Mouse (Mus musculus): Measurements from ENCODE around the gene Olfr281. TPM values are rescaled to one million over a fixed set of nuclear protein-coding genes. Genes with fewer than 3 reads are reported as not detected.

Gene Olfr281
- polyA plus RNA-seq, 1 experiment from 2014 or later = not detected

- no peak overlapping the region for H3K4me2 ChIP-seq (replicated peaks; ENCODE audit: low read depth, low read length)
- no peak overlapping the region for H3K27ac ChIP-seq (ENCODE audit: low read depth, low read length)
- WGBS = 85% methylated on average over 17 of the region's 17 CpGs
- H3K36me3 ChIP-seq (ENCODE audit: control insufficient read depth, insufficient read depth, low read length) = no peaks in the 10 kb centered on the region
- no peaks in the 10 kb centered on the region for H3K27me3 ChIP-seq (ENCODE audit: control insufficient read depth, insufficient read depth, low read length)
- no peaks in the 10 kb centered on the region for H3K9me3 ChIP-seq (ENCODE audit: control insufficient read depth, low read length)
- DNase-seq (ENCODE audit: low spot score) (no peak), ATAC-seq (ENCODE audit: low FRiP score) (no peak)
- H3K4me3 ChIP-seq (ENCODE audit: low read depth, low read length) = no peak overlapping the region
- H3K9ac ChIP-seq (ENCODE audit: low read depth, low read length) = no peak overlapping the region
- no peaks in the 10 kb centered on the region for H3K4me1 ChIP-seq (replicated peaks; ENCODE audit: control insufficient read depth, insufficient read depth, low read length)
Measured at GRCm38 (mm10) chr15:98497631-98498030, 45.2 kb downstream of the Olfr281 start.

DNA sequence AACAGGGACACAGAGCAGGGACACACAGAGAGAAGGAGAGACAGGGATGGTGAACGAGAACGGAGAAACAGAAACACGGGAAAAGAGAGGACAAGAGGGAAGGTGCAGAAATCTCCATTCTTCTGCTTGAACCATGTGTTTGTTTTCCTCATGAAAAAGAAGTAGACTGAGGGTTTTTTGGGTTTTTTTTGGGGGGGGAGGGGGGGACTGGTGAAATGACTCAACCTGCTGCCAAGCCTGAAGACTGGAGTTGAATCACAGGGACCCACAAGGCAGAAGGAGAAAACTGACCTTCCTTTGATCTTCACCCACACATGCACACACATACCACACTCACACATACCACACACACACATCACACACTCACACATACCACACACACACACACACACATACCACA is 50.9 kb downstream of the Olfr281 start:
- no peaks in the 10 kb centered on the region for H3K9me3 ChIP-seq (ENCODE audit: control insufficient read depth, low read length)
- H3K4me2 ChIP-seq (replicated peaks; ENCODE audit: low read depth, low read length) = no peak overlapping the region
- H3K27ac ChIP-seq (ENCODE audit: low read depth, low read length) = no peak overlapping the region
- DNase-seq (ENCODE audit: low spot score) (no peak), ATAC-seq (ENCODE audit: low FRiP score) (no peak)
- no peaks in the 10 kb centered on the region for H3K4me1 ChIP-seq (replicated peaks; ENCODE audit: control insufficient read depth, insufficient read depth, low read length)
- H3K27me3 ChIP-seq (ENCODE audit: control insufficient read depth, insufficient read depth, low read length) = no peaks in the 10 kb centered on the region
- H3K4me3 ChIP-seq (ENCODE audit: low read depth, low read length) = no peak overlapping the region
- WGBS = 90% methylated on average over 3 of the region's 3 CpGs
- no peaks in the 10 kb centered on the region for H3K36me3 ChIP-seq (ENCODE audit: control insufficient read depth, insufficient read depth, low read length)
- H3K9ac ChIP-seq (ENCODE audit: low read depth, low read length) = no peak overlapping the region

- no peak for ATAC-seq (ENCODE audit: low FRiP score)
- Histone ChIP-seq H3K27me3 (ENCODE audit: control insufficient read depth, insufficient read depth, low read length) (no peaks in the 10 kb centered on the region), H3K36me3 (ENCODE audit: control insufficient read depth, insufficient read depth, low read length) (no peaks in the 10 kb centered on the region), H3K4me2 (replicated peaks; ENCODE audit: low read depth, low read length) (no peak overlapping the region), H3K9ac (ENCODE audit: low read depth, low read length) (no peak overlapping the region), H3K27ac (ENCODE audit: low read depth, low read length) (no peak overlapping the region), H3K4me3 (ENCODE audit: low read depth, low read length) (no peak overlapping the region), H3K9me3 (ENCODE audit: control insufficient read depth, low read length) (no peaks in the 10 kb centered on the region), H3K4me1 (replicated peaks; ENCODE audit: control insufficient read depth, insufficient read depth, low read length) (no peaks in the 10 kb centered on the region)
- peak; percentile 84 for DNase-seq (ENCODE audit: low spot score)
- 17% methylated on average over 18 of the region's 18 CpGs for WGBS
Measured at GRCm38 (mm10) chr15:98504514-98504913, 52.1 kb downstream of the Olfr281 start.

DNA sequence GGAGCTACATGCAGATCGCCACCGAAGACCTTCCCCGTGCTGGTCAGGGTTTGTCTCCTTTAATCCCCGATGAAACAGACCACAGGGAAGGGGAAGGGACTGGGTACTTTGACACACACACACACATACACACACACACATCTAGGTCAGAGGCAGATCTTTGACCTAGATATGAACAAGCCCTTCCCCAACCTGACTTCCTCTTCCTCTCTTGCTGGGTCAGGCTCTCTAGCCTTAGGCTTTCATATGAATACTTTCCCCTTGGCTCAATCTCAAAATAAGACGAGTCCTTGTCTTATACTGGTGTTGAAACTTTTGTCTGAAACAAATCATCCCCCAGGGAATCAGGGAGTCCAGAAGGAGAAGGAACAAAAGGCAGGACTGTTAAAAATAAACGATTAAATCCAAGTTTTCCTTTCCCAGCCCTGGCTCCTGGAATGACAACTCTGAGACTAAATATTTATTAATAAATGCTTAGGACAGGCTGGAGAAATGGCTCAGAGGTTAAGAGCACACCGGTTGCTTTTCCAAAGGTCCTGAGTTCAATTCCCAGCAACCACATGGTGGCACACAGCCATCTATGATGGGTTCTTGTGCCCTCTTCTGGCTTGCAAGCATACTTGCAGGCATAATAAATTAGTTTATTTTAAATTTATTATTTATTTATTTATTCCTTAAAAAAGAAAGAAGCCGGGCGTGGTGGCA is 54.0 kb downstream of the Olfr281 start:
- no peak for ATAC-seq (ENCODE audit: low FRiP score)
- 82% methylated on average over 9 of the region's 9 CpGs for WGBS

DNA sequence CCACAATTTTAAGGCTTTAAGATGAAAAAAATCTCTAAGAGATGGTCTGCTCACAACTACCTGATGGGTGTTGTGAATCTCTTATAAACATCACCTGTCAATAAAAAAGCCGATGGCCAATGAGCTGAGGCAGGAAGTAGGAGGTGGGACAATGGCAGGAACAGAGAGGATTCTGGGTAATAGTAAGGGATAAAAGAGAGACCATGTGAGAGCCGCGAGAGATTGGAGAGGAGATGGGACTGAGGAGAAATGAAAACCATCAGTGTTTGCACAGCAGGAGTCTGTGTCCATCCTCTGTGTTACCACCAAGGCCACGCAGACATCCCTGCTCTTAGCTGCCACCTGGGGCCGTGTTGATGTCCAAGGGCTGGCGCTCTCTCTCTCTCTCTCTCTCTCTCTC is 54.9 kb downstream of the Olfr281 start:
- no peak overlapping the region for H3K4me3 ChIP-seq (ENCODE audit: low read depth, low read length)
- no peak overlapping the region for H3K27ac ChIP-seq (ENCODE audit: low read depth, low read length)
- H3K9me3 ChIP-seq (ENCODE audit: control insufficient read depth, low read length) = no peaks in the 10 kb centered on the region
- no peak overlapping the region for H3K9ac ChIP-seq (ENCODE audit: low read depth, low read length)
- H3K27me3 ChIP-seq (ENCODE audit: control insufficient read depth, insufficient read depth, low read length) = no peaks in the 10 kb centered on the region
- no peak overlapping the region for H3K4me2 ChIP-seq (replicated peaks; ENCODE audit: low read depth, low read length)
- no peak for DNase-seq (ENCODE audit: low spot score)
- H3K36me3 ChIP-seq (ENCODE audit: control insufficient read depth, insufficient read depth, low read length) = no peaks in the 10 kb centered on the region
- no peak for ATAC-seq (ENCODE audit: low FRiP score)
- WGBS = 90% methylated on average over 5 of the region's 6 CpGs
- no peaks in the 10 kb centered on the region for H3K4me1 ChIP-seq (replicated peaks; ENCODE audit: control insufficient read depth, insufficient read depth, low read length)

More for the DNA sequence above, 54.0 kb downstream of the Olfr281 start:
- Histone ChIP-seq H3K27me3 (ENCODE audit: control insufficient read depth, insufficient read depth, low read length) (no peaks in the 10 kb centered on the region), H3K27ac (ENCODE audit: low read depth, low read length) (no peak overlapping the region), H3K9ac (ENCODE audit: low read depth, low read length) (no peak overlapping the region), H3K4me1 (replicated peaks; ENCODE audit: control insufficient read depth, insufficient read depth, low read length) (no peaks in the 10 kb centered on the region), H3K4me2 (replicated peaks; ENCODE audit: low read depth, low read length) (no peak overlapping the region), H3K9me3 (ENCODE audit: control insufficient read depth, low read length) (no peaks in the 10 kb centered on the region), H3K4me3 (ENCODE audit: low read depth, low read length) (no peak overlapping the region), H3K36me3 (ENCODE audit: control insufficient read depth, insufficient read depth, low read length) (no peaks in the 10 kb centered on the region)
- DNase-seq (ENCODE audit: low spot score) = no peak

GRCm38 (mm10) chr15:98509387-98509786 is 57.0 kb downstream of the Olfr281 start:
- ATAC-seq (ENCODE audit: low FRiP score) = no peak

More at GRCm38 (mm10) chr15:98509387-98509786, 57.0 kb downstream of the Olfr281 start:
- no peak for DNase-seq (ENCODE audit: low spot score)
- H3K9me3 ChIP-seq (ENCODE audit: control insufficient read depth, low read length) = no peaks in the 10 kb centered on the region
- no peaks in the 10 kb centered on the region for H3K4me1 ChIP-seq (replicated peaks; ENCODE audit: control insufficient read depth, insufficient read depth, low read length)
- WGBS = 60% methylated on average over 2 of the region's 2 CpGs
- H3K27ac ChIP-seq (ENCODE audit: low read depth, low read length) = no peak overlapping the region
- H3K27me3 ChIP-seq (ENCODE audit: control insufficient read depth, insufficient read depth, low read length) = no peaks in the 10 kb centered on the region
- no peak overlapping the region for H3K4me2 ChIP-seq (replicated peaks; ENCODE audit: low read depth, low read length)
- no peaks in the 10 kb centered on the region for H3K36me3 ChIP-seq (ENCODE audit: control insufficient read depth, insufficient read depth, low read length)
- no peak overlapping the region for H3K9ac ChIP-seq (ENCODE audit: low read depth, low read length)
- H3K4me3 ChIP-seq (ENCODE audit: low read depth, low read length) = no peak overlapping the region

Other genes starting within 250 kb of the Olfr281 start
- gene Gm44579, start 231.6 kb upstream of the Olfr281 start, polyA plus RNA-seq (2014; fragmentation: Nextera tagmentation; extraction: Ambion mirVana) = not detected in 2 replicates
- not detected in 2 replicates for gene Olfr287, start 231.5 kb upstream of the Olfr281 start, polyA plus RNA-seq (2014; fragmentation: Nextera tagmentation; extraction: Ambion mirVana)
- not detected in 2 replicates for gene Olfr286, start 218.1 kb upstream of the Olfr281 start, polyA plus RNA-seq (2014; fragmentation: Nextera tagmentation; extraction: Ambion mirVana)
- gene H1fnt, start 195.3 kb upstream of the Olfr281 start, polyA plus RNA-seq (2014; fragmentation: Nextera tagmentation; extraction: Ambion mirVana) = not detected in 2 replicates
- 1.7 and 2.1 TPM in 2 replicates for gene Zfp641, start 156.4 kb upstream of the Olfr281 start, polyA plus RNA-seq (2014; fragmentation: Nextera tagmentation; extraction: Ambion mirVana)
- not detected in 2 replicates for gene Olfr285, start 135.2 kb upstream of the Olfr281 start, polyA plus RNA-seq (2014; fragmentation: Nextera tagmentation; extraction: Ambion mirVana)
- gene Olfr284, start 111.6 kb upstream of the Olfr281 start, polyA plus RNA-seq (2014; fragmentation: Nextera tagmentation; extraction: Ambion mirVana) = not detected in 2 replicates
- gene Olfr283, start 71.6 kb upstream of the Olfr281 start, polyA plus RNA-seq (2014; fragmentation: Nextera tagmentation; extraction: Ambion mirVana) = not detected in 2 replicates
- not detected in 2 replicates for gene Olfr282, start 21.4 kb upstream of the Olfr281 start, polyA plus RNA-seq (2014; fragmentation: Nextera tagmentation; extraction: Ambion mirVana)
- gene OR5BS1P, start 17.3 kb downstream of the Olfr281 start, polyA plus RNA-seq (2014; fragmentation: Nextera tagmentation; extraction: Ambion mirVana) = not detected in 2 replicates
- not detected in 2 replicates for gene Lalba, start 30.1 kb downstream of the Olfr281 start, polyA plus RNA-seq (2014; fragmentation: Nextera tagmentation; extraction: Ambion mirVana)
- not detected in 2 replicates for gene Olfr279, start 39.8 kb downstream of the Olfr281 start, polyA plus RNA-seq (2014; fragmentation: Nextera tagmentation; extraction: Ambion mirVana)
- gene Kansl2, start 81.7 kb downstream of the Olfr281 start, polyA plus RNA-seq (2014; fragmentation: Nextera tagmentation; extraction: Ambion mirVana) = 127 and 132 TPM in 2 replicates
- 63.8 and 67.8 TPM in 2 replicates for gene Ccnt1, start 118.3 kb downstream of the Olfr281 start, polyA plus RNA-seq (2014; fragmentation: Nextera tagmentation; extraction: Ambion mirVana)
- not detected in 2 replicates for gene 4930415O20Rik, start 118.4 kb downstream of the Olfr281 start, polyA plus RNA-seq (2014; fragmentation: Nextera tagmentation; extraction: Ambion mirVana)
- 12.4 and 17.3 TPM in 2 replicates for gene Adcy6, start 157.5 kb downstream of the Olfr281 start, polyA plus RNA-seq (2014; fragmentation: Nextera tagmentation; extraction: Ambion mirVana)
- 41.3 and 42.9 TPM in 2 replicates for gene Cacnb3, start 178.3 kb downstream of the Olfr281 start, polyA plus RNA-seq (2014; fragmentation: Nextera tagmentation; extraction: Ambion mirVana)
- 21.7 and 33.0 TPM in 2 replicates for gene Ddx23, start 210.3 kb downstream of the Olfr281 start, polyA plus RNA-seq (2014; fragmentation: Nextera tagmentation; extraction: Ambion mirVana)
- gene Rnd1, start 224.9 kb downstream of the Olfr281 start, polyA plus RNA-seq (2014; fragmentation: Nextera tagmentation; extraction: Ambion mirVana) = 5.2 and 5.9 TPM in 2 replicates

Measured in hindbrain, embryonic 11.5 days (tissue).